Mouse (Mus musculus) lung, embryonic 16.5 days (tissue): ENCODE measurements around the gene Pithd1. TPM values are rescaled to one million over a fixed set of nuclear protein-coding genes. Genes with fewer than 3 reads are reported as not detected.
"Not testable (repeated sequence)": the region's sequence is repeated elsewhere in the genome, so short reads cannot be mapped to it uniquely, and the experiment has no call there.

Source experiments
- ATAC-seq: fragments of 200-750 bp; cut with Nextera tagmentation; 2 replicates; pipeline ENCODE4 v1.8.0; 2017; ENCODE audit warnings: low read depth, mild to moderate bottlenecking, moderate library complexity
- H3K27ac ChIP-seq: fragments of 300-500 bp; sonication (generic); 2 replicates; pipeline ENCODE4 v1.5.1; 2014; ENCODE audit warnings: mild to moderate bottlenecking, control low read depth, low read length
- H3K27me3 ChIP-seq: fragments of 300-500 bp; sonication (generic); 2 replicates; pipeline ENCODE4 v1.6.1; 2014; ENCODE audit warnings: low read depth, low read length, mixed read lengths; ENCODE audit not compliant: control insufficient read depth, insufficient read depth
- H3K36me3 ChIP-seq: fragments of 300-500 bp; sonication (generic); 2 replicates; pipeline ENCODE4 v1.6.1; 2014; ENCODE audit warnings: low read length; ENCODE audit not compliant: control insufficient read depth, insufficient read depth
- H3K4me1 ChIP-seq: fragments of 300-500 bp; sonication (generic); replicated peaks from 2 replicates; pipeline ENCODE4 v1.6.1; 2014; ENCODE audit warnings: low read length, mixed read lengths; ENCODE audit not compliant: control insufficient read depth, insufficient read depth
- H3K4me2 ChIP-seq: fragments of 300-500 bp; sonication (generic); 2 replicates; pipeline ENCODE4 v1.6.1; 2014; ENCODE audit warnings: low read depth, low read length, control low read depth
- H3K4me3 ChIP-seq: fragments of 300-500 bp; sonication (generic); 2 replicates; pipeline ENCODE4 v1.5.1; 2014; ENCODE audit warnings: mild to moderate bottlenecking, low read length, control low read depth
- H3K9ac ChIP-seq: fragments of 300-500 bp; sonication (generic); 2 replicates; pipeline ENCODE4 v1.6.1; 2014; ENCODE audit warnings: low read length, control low read depth
- H3K9me3 ChIP-seq: fragments of 300-500 bp; sonication (generic); 2 replicates; pipeline ENCODE4 v1.6.1; 2016; ENCODE audit warnings: low read length; ENCODE audit not compliant: control insufficient read depth
- WGBS: fragments of 180-500 bp; shearing (Covaris S2); extraction: QIAGEN DNeasy Blood & Tissue Kit; methylation state at CpG from one replicate; pipeline ENCODE4 v1.1.7; 2014; 5-methylcytosine and 5-hydroxymethylcytosine counted together
- polyA plus RNA-seq: library from polyadenylated mRNA; unstranded; fragments of >200 nt; fragmentation: Nextera tagmentation; extraction: Ambion mirVana; gene quantifications from 2 replicates; pipeline ENCODE4 v1.2.1, GENCODE M21; 2015

The Pithd1 gene
- polyA plus RNA-seq, 1 experiment from 2014 or later = 49.3 TPM

DNA sequence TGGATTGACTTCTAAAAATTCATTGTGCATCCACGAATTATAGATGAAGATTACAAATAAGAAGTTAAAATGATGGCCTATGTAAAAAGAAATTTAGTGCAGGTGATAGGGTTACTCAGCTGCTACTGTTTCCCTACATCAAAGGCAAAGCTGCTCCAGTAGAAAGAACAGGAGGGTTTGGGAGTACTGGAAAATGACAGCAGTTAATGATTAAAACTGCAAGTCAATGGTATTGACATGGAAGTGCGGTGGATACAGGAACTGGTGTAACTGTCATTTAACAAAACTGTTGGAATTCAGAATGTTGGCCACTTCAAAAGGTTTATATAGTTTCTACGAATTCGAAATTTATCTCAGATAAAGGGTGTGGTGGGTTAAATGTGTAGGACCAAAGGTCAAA lies 8.1 kb upstream of the Pithd1 start:
- Histone ChIP-seq H3K27ac (no peak overlapping the region), H3K4me1 (no peaks in the 10 kb centered on the region), H3K36me3 (no peaks in the 10 kb centered on the region), H3K9me3 (peaks cover 4% of the 10 kb centered on the region; the same call in 1 of the 2 replicates), H3K9ac (no peak overlapping the region), H3K4me3 (no peak overlapping the region), H3K4me2 (no peak overlapping the region), H3K27me3 (no peaks in the 10 kb centered on the region)
- 74% methylated on average over 4 of the region's 4 CpGs for WGBS
- no peak for ATAC-seq

- Histone ChIP-seq H3K4me3 (no peak overlapping the region), H3K9me3 (peaks cover 4% of the 10 kb centered on the region; the same call in 1 of the 2 replicates), H3K27me3 (no peaks in the 10 kb centered on the region), H3K9ac (no peak overlapping the region), H3K36me3 (no peaks in the 10 kb centered on the region), H3K27ac (no peak overlapping the region), H3K4me1 (no peaks in the 10 kb centered on the region), H3K4me2 (no peak overlapping the region)
- ATAC-seq = no peak
- WGBS = 95% methylated on average over 6 of the region's 6 CpGs
Measured at GRCm38 (mm10) chr4:135993941-135994340, 6.9 kb upstream of the Pithd1 start.

GRCm38 (mm10) chr4:135987714-135988113 lies 650 bp upstream of the Pithd1 start:
- peak overlapping the region; percentile 81; the same call in 1 of the 2 replicates for H3K27ac ChIP-seq
- H3K9me3 ChIP-seq = no peaks in the 10 kb centered on the region
- 63% methylated on average over 9 of the region's 9 CpGs for WGBS
- peaks cover 7% of the 10 kb centered on the region for H3K36me3 ChIP-seq
- peak overlapping the region; percentile 97 for H3K9ac ChIP-seq
- peak overlapping the region; percentile 96 for H3K4me3 ChIP-seq
- ATAC-seq = no peak
- peak overlapping the region; percentile 89 for H3K4me2 ChIP-seq
- no peaks in the 10 kb centered on the region for H3K27me3 ChIP-seq
- H3K4me1 ChIP-seq = peaks cover 9% of the 10 kb centered on the region

DNA sequence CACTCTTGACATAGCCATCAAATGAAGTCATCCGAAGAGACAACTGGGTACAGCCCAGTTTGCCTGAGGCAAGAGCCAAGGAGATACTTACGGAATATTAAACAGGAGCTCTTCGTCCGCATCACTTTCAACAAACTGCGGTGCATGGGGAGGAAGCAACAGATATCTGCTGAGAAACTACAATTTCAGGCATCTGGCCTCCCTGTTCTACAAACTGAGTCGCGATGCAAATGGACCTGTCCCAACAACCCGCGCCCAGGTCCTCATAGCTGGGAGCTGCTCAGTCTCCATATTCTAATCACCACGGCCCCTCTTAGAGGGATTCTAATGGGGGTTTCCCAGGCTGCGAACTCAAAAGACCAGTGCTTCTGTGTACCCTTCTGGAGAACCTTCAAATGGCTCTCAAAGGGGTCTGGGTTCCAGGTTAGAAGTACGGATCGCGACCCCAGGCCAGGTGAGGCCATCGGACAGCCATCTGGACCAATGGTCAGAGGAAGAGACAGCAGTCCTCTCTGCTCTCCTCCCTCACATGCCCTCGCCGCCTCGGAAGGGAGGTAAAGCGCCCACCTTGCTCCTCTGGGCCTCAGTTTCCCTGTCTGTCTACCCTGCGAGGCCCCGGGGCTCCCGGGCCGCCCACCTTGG lies 642 bp downstream of the Pithd1 start:
- H3K27me3 ChIP-seq = no peaks in the 10 kb centered on the region
- peak overlapping the region; percentile 82 for H3K27ac ChIP-seq
- H3K9ac ChIP-seq = peak overlapping the region; percentile 97
- peaks cover 7% of the 10 kb centered on the region for H3K36me3 ChIP-seq
- peak overlapping the region; percentile 96 for H3K4me3 ChIP-seq
- H3K4me1 ChIP-seq = peaks cover 9% of the 10 kb centered on the region
- H3K4me2 ChIP-seq = peak overlapping the region; percentile 89
- WGBS = 4% methylated on average over 23 of the region's 23 CpGs
- H3K9me3 ChIP-seq = no peaks in the 10 kb centered on the region
- ATAC-seq = no peak

DNA sequence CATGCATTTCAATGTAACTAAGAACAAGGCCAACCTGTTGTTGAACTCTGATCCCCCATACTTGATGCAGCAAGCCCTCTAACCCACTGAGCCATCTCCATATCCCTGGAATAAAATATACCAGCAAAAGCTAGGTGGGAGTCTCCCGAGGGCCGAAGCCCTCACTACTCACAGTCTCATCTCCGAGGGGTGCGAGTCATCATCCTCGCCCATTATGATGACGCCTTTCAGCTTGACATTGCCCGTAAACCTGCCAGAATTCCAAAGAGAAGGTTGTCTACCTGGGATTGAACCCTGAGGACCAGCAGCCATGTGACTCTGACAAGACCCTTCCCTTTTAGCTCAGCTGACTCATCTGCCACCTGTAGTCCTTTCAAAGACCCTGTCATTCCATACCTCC lies 1.3 kb downstream of the Pithd1 start:
- ATAC-seq = no peak
- Histone ChIP-seq H3K27me3 (no peaks in the 10 kb centered on the region), H3K4me2 (peak overlapping the region; percentile 89), H3K9ac (peak overlapping the region; percentile 97), H3K4me3 (peak overlapping the region; percentile 96), H3K27ac (no peak overlapping the region), H3K36me3 (peaks cover 7% of the 10 kb centered on the region), H3K4me1 (peaks cover 9% of the 10 kb centered on the region), H3K9me3 (no peaks in the 10 kb centered on the region)
- 86% methylated on average over 7 of the region's 7 CpGs for WGBS

DNA sequence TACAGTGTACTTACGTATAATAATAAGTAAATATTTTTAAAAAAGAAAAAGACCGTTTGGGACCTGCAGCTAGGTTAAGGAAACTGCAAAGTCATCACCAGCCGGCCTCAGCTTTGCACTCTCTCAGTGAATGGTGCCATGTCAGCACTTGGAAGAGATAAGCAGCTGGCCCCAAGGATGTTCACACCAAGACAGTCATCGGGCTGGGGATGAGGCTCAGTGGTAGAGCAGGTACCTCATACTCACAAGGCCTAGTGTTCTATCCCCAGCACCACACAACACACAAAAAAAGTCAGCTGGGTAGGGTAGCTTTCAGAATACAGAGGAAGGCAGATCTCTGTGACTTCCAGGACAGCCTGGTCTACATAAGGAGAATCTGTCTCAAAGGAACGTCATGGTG lies 1.9 kb downstream of the Pithd1 start:
- Histone ChIP-seq H3K9me3 (no peaks in the 10 kb centered on the region), H3K27ac (no peak overlapping the region), H3K4me2 (no peak overlapping the region), H3K4me1 (peaks cover 9% of the 10 kb centered on the region), H3K9ac (no peak overlapping the region), H3K27me3 (no peaks in the 10 kb centered on the region), H3K36me3 (peaks cover 7% of the 10 kb centered on the region), H3K4me3 (no peak overlapping the region)
- no peak for ATAC-seq
- 86% methylated on average over 5 of the region's 5 CpGs for WGBS

GRCm38 (mm10) chr4:135984556-135984955 lies 2.5 kb downstream of the Pithd1 start:
- 80% methylated on average over 5 of the region's 5 CpGs for WGBS
- peaks cover 9% of the 10 kb centered on the region for H3K4me1 ChIP-seq
- no peak overlapping the region for H3K27ac ChIP-seq
- no peak for ATAC-seq
- no peak overlapping the region for H3K9ac ChIP-seq
- H3K4me2 ChIP-seq = no peak overlapping the region
- no peaks in the 10 kb centered on the region for H3K9me3 ChIP-seq
- no peaks in the 10 kb centered on the region for H3K27me3 ChIP-seq
- no peak overlapping the region for H3K4me3 ChIP-seq
- H3K36me3 ChIP-seq = peaks cover 7% of the 10 kb centered on the region

GRCm38 (mm10) chr4:135981524-135982063 lies 5.5 kb downstream of the Pithd1 start:
- Histone ChIP-seq H3K4me3 (no peak overlapping the region), H3K27me3 (no peaks in the 10 kb centered on the region), H3K4me1 (peaks cover 9% of the 10 kb centered on the region), H3K4me2 (no peak overlapping the region), H3K9me3 (no peaks in the 10 kb centered on the region), H3K36me3 (peaks cover 18% of the 10 kb centered on the region), H3K27ac (no peak overlapping the region), H3K9ac (no peak overlapping the region)
- no peak for ATAC-seq
- 71% methylated on average over 7 of the region's 7 CpGs for WGBS

GRCm38 (mm10) chr4:135980223-135980622 lies 6.8 kb downstream of the Pithd1 start:
- not testable (repeated sequence) for H3K9me3 ChIP-seq, H3K27me3 ChIP-seq, ATAC-seq, H3K9ac ChIP-seq, H3K4me2 ChIP-seq, H3K4me3 ChIP-seq, H3K27ac ChIP-seq, H3K4me1 ChIP-seq
- H3K36me3 ChIP-seq = peaks cover 27% of the 10 kb centered on the region
- 92% methylated on average over 5 of the region's 5 CpGs for WGBS
